Mouse (Mus musculus): Measurements from ENCODE around the gene Tars2. TPM values are rescaled to one million over a fixed set of nuclear protein-coding genes. Genes with fewer than 3 reads are reported as not detected.

Gene Tars2
- polyA plus RNA-seq, 1 experiment from 2014 or later: 28.7 TPM

DNA sequence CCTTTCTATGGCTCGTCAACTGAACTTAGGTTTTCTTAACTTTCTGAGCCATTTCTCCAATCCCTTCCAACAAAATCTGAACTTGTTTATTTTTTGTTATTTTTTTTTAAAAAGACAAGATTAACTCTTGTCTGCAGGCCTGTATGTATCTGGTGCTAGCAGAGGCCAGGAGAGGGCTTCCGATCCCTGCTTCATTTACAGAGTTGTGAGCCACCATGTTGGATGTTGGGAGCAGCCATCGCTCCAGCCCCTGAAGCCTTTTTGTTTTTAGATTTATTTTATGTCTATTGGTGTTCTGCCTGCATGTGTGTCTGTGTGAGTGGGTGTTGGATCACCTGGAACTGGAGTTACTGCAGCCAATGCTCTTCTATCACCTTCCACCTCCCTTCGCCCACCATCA lies 28.2 kb downstream of the Tars2 start:
- peak; percentile 14; the same call in 1 of the 2 replicates for TF ChIP-seq CTCF (IDR thresholded peaks at IDR 0.05; ENCODE audit: low read depth)
- ATAC-seq (replicated peaks; ENCODE audit: low FRiP score, low read depth): no peak
- no peaks in the 10 kb centered on the region for H3K27me3 ChIP-seq (ENCODE audit: insufficient read depth, low read length)
- H3K9me3 ChIP-seq (replicated peaks; ENCODE audit: low read length): no peaks in the 10 kb centered on the region
- no peak overlapping the region for H3K4me2 ChIP-seq (ENCODE audit: low read length)
- 90% methylated on average over 4 of the region's 4 CpGs for WGBS
- H3K9ac ChIP-seq (ENCODE audit: low read depth, low read length): no peak overlapping the region
- no peak for DNase-seq (ENCODE audit: low spot score)
- H3K4me1 ChIP-seq (replicated peaks; ENCODE audit: insufficient read depth, low read length): 0 out of 2 replicates have a peak, but pooled peaks cover 6% of the 10 kb centered on the region
- H3K4me3 ChIP-seq (replicated peaks; ENCODE audit: low read depth, low read length): no peak overlapping the region
- 0 out of 2 replicates have a peak, but pooled peaks cover 3% of the 10 kb centered on the region for H3K36me3 ChIP-seq (ENCODE audit: insufficient read depth, low read length)
- no peak overlapping the region for H3K27ac ChIP-seq

DNA sequence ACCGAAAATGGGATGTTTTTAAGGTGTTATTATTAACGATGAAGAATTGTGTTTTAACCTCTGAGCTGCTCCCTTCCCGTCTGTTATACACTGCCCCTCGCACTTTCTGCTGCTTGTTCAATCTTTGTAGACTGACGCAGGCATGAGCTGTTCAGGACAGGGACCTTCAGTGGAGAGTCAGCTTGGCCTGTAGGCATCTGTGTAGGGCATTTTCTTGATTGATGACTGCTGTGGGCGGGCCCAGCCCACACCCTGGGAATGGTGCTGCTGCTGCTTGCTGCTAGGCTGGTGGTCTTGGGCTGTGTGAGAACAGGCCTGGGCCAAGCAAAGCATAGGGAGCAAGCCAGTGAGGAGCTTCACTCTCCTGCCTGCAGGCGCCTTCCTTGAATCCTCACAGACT lies 29.6 kb downstream of the Tars2 start:
- 72% methylated on average over 7 of the region's 7 CpGs for WGBS
- H3K9me3 ChIP-seq (replicated peaks; ENCODE audit: low read length): no peaks in the 10 kb centered on the region
- no peak overlapping the region for H3K4me2 ChIP-seq (ENCODE audit: low read length)
- no peak overlapping the region for H3K9ac ChIP-seq (ENCODE audit: low read depth, low read length)
- no peak for TF ChIP-seq CTCF (IDR thresholded peaks at IDR 0.05; ENCODE audit: low read depth)
- H3K36me3 ChIP-seq (ENCODE audit: insufficient read depth, low read length): no peaks in the 10 kb centered on the region
- H3K4me3 ChIP-seq (replicated peaks; ENCODE audit: low read depth, low read length): no peak overlapping the region
- ATAC-seq (replicated peaks; ENCODE audit: low FRiP score, low read depth) (no peak), DNase-seq (ENCODE audit: low spot score) (no peak)
- H3K27me3 ChIP-seq (ENCODE audit: insufficient read depth, low read length): no peaks in the 10 kb centered on the region
- no peak overlapping the region for H3K27ac ChIP-seq
- 0 out of 2 replicates have a peak, but pooled peaks cover 4% of the 10 kb centered on the region for H3K4me1 ChIP-seq (replicated peaks; ENCODE audit: insufficient read depth, low read length)

DNA sequence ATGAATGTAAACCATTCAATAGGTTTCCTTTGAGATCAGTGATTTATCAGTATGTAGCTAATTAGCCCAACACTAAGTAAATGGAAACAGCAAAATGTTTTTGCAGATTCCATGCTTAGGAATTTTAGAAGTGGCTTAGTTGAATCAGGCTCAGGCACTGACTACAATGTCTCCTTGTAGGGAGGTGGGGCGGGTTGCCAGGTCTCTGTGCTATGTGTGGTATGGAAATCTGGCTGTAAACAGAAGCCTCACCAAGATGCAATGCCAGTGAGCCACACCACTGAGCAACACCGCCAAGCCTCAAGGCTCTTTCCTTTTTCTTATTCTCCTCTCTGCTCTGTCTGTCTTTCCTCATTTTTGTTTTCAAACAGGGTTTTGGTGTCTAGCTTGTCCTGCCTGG lies 31.1 kb downstream of the Tars2 start:
- DNase-seq (ENCODE audit: low spot score): no peak
- Histone ChIP-seq H3K9me3 (replicated peaks; ENCODE audit: low read length) (no peaks in the 10 kb centered on the region), H3K4me2 (ENCODE audit: low read length) (no peak overlapping the region), H3K27ac (no peak overlapping the region), H3K4me3 (replicated peaks; ENCODE audit: low read depth, low read length) (no peak overlapping the region), H3K9ac (ENCODE audit: low read depth, low read length) (no peak overlapping the region), H3K36me3 (ENCODE audit: insufficient read depth, low read length) (no peaks in the 10 kb centered on the region), H3K4me1 (replicated peaks; ENCODE audit: insufficient read depth, low read length) (no peaks in the 10 kb centered on the region), H3K27me3 (ENCODE audit: insufficient read depth, low read length) (no peaks in the 10 kb centered on the region)
- TF ChIP-seq CTCF (IDR thresholded peaks at IDR 0.05; ENCODE audit: low read depth): no peak
- ATAC-seq (replicated peaks; ENCODE audit: low FRiP score, low read depth): no peak
- 79% methylated on average over 2 of the region's 2 CpGs for WGBS

DNA sequence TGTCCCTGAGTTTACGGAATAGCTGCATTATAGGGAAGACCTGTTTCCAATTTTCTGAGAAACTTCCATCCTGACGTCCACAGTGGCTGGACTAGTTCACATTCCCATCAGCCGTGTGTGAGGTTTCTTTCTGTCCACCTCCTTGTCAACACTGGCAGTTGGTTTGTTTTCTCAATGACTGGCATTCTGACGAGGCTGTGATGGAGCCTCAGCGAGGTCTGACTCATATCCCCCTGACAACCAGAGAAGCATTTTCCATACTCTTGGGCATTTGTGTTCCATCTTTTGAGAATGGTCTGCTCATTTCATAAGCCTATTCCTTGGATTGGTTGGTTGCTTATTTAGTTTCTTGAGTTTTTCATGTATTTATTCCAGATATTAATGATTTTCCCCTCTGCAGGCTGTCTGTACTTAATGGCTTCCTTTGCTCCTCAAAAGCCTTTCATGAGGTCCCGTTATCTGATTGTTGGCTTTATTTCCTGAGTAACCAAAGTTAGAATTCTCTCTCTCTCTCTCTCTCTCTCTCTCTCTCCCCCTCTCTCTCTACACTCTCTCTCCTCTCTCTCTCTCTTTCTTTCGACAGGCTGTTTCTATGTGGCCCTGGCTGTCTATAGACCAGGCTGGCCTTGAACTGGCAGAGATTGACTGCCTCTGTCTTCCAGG lies 33.2 kb downstream of the Tars2 start:
- no peak overlapping the region for H3K9ac ChIP-seq (ENCODE audit: low read depth, low read length)
- DNase-seq (ENCODE audit: low spot score): no peak

DNA sequence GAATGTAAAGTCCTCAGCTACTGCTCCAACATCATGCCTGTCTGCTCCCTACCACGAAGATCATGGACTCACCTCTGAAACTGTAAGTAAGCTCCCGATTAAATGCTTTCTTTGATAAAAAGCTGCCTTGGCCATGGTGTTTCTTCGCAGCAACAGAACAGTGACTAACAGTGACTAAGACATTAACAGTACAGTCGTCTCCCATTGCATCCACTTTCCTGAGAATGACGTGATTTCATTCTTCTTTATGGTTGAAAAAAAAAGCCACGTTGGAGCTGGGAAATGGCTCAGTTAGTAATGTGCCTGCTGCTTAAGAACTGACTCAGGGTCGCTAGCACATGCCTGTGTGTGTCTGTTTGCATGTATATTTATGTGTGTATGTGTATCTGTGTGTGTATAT lies 34.1 kb downstream of the Tars2 start:
- no peaks in the 10 kb centered on the region for H3K4me1 ChIP-seq (replicated peaks; ENCODE audit: insufficient read depth, low read length)
- 84% methylated on average over 7 of the region's 7 CpGs for WGBS
- no peaks in the 10 kb centered on the region for H3K9me3 ChIP-seq (replicated peaks; ENCODE audit: low read length)

More for the DNA sequence above, 33.2 kb downstream of the Tars2 start:
- Histone ChIP-seq H3K27me3 (ENCODE audit: insufficient read depth, low read length) (no peaks in the 10 kb centered on the region), H3K27ac (no peak overlapping the region), H3K36me3 (ENCODE audit: insufficient read depth, low read length) (no peaks in the 10 kb centered on the region), H3K4me1 (replicated peaks; ENCODE audit: insufficient read depth, low read length) (no peaks in the 10 kb centered on the region), H3K4me3 (replicated peaks; ENCODE audit: low read depth, low read length) (no peak overlapping the region), H3K9me3 (replicated peaks; ENCODE audit: low read length) (no peaks in the 10 kb centered on the region), H3K4me2 (ENCODE audit: low read length) (no peak overlapping the region)
- WGBS: 69% methylated on average over 7 of the region's 7 CpGs
- TF ChIP-seq CTCF (IDR thresholded peaks at IDR 0.05; ENCODE audit: low read depth): no peak
- no peak for ATAC-seq (replicated peaks; ENCODE audit: low FRiP score, low read depth)

DNA sequence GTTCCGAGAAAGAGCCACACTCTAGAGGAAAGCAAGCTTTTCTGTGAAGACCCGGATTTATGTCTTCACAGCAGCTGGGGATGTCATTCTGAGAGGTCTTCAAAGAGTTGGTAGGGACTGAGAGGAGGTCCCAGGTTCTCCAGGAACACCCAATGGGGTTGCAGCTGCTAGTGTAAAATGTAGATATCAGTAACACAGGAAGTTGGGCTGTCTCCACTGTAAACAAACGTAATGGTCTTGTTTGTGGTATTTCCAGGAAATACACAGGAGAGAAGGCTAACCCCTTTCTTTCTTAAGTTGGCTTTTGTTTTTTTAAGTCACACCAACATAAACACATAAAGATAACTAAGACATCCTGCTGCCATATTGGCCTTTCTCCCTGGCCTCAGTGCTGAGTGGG lies 37.6 kb downstream of the Tars2 start:
- H3K27me3 ChIP-seq (ENCODE audit: insufficient read depth, low read length): no peaks in the 10 kb centered on the region
- no peak for ATAC-seq (replicated peaks; ENCODE audit: low FRiP score, low read depth)
- peak; percentile 46 for DNase-seq (ENCODE audit: low spot score)
- no peak overlapping the region for H3K4me2 ChIP-seq (ENCODE audit: low read length)
- no peak overlapping the region for H3K27ac ChIP-seq
- no peak overlapping the region for H3K9ac ChIP-seq (ENCODE audit: low read depth, low read length)
- H3K4me3 ChIP-seq (replicated peaks; ENCODE audit: low read depth, low read length): no peak overlapping the region
- WGBS: 53% methylated on average over 3 of the region's 3 CpGs
- no peaks in the 10 kb centered on the region for H3K9me3 ChIP-seq (replicated peaks; ENCODE audit: low read length)
- no peaks in the 10 kb centered on the region for H3K36me3 ChIP-seq (ENCODE audit: insufficient read depth, low read length)
- no peak for TF ChIP-seq CTCF (IDR thresholded peaks at IDR 0.05; ENCODE audit: low read depth)
- no peaks in the 10 kb centered on the region for H3K4me1 ChIP-seq (replicated peaks; ENCODE audit: insufficient read depth, low read length)

More for the DNA sequence above, 34.1 kb downstream of the Tars2 start:
- Histone ChIP-seq H3K27me3 (ENCODE audit: insufficient read depth, low read length) (no peaks in the 10 kb centered on the region), H3K4me2 (ENCODE audit: low read length) (no peak overlapping the region), H3K27ac (no peak overlapping the region), H3K9ac (ENCODE audit: low read depth, low read length) (no peak overlapping the region), H3K36me3 (ENCODE audit: insufficient read depth, low read length) (no peaks in the 10 kb centered on the region), H3K4me3 (replicated peaks; ENCODE audit: low read depth, low read length) (no peak overlapping the region)
- ATAC-seq (replicated peaks; ENCODE audit: low FRiP score, low read depth) (no peak), DNase-seq (ENCODE audit: low spot score) (no peak)
- no peak for TF ChIP-seq CTCF (IDR thresholded peaks at IDR 0.05; ENCODE audit: low read depth)

DNA sequence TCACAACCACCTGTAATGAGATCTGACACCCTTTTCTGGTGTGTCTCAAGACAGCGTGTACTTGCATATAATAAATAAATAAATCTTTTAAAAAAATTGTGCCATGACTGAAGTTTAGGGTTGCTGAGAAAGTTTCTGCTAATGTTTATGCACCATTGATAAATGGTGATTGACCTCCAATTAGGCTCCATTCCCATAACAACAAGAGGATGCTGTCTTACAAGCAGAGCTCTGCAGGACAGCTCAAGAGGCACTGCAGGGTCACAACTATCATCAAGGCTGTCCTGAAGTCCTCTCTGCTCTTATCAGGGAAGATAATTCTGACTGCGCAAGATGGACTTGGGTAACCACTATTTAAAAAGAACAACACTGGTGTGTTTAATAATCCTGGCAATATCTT lies 41.9 kb downstream of the Tars2 start:
- WGBS: 93% methylated on average over 2 of the region's 2 CpGs
- Histone ChIP-seq H3K4me3 (replicated peaks; ENCODE audit: low read depth, low read length) (no peak overlapping the region), H3K27me3 (ENCODE audit: insufficient read depth, low read length) (no peaks in the 10 kb centered on the region), H3K9ac (ENCODE audit: low read depth, low read length) (no peak overlapping the region), H3K36me3 (ENCODE audit: insufficient read depth, low read length) (no peaks in the 10 kb centered on the region), H3K4me1 (replicated peaks; ENCODE audit: insufficient read depth, low read length) (no peaks in the 10 kb centered on the region), H3K4me2 (ENCODE audit: low read length) (no peak overlapping the region), H3K27ac (no peak overlapping the region), H3K9me3 (replicated peaks; ENCODE audit: low read length) (no peaks in the 10 kb centered on the region)
- no peak for ATAC-seq (replicated peaks; ENCODE audit: low FRiP score, low read depth)
- no peak for TF ChIP-seq CTCF (IDR thresholded peaks at IDR 0.05; ENCODE audit: low read depth)
- DNase-seq (ENCODE audit: low spot score): no peak
